Mouse (Mus musculus): ENCODE measurements at regions not wholly inside any gene's neighbourhood (a gene's known extent, or its start where the extent isn't known, plus 50 kb on each side); places are given as distances from the start of the nearest gene placed in this dataset.

DNA sequence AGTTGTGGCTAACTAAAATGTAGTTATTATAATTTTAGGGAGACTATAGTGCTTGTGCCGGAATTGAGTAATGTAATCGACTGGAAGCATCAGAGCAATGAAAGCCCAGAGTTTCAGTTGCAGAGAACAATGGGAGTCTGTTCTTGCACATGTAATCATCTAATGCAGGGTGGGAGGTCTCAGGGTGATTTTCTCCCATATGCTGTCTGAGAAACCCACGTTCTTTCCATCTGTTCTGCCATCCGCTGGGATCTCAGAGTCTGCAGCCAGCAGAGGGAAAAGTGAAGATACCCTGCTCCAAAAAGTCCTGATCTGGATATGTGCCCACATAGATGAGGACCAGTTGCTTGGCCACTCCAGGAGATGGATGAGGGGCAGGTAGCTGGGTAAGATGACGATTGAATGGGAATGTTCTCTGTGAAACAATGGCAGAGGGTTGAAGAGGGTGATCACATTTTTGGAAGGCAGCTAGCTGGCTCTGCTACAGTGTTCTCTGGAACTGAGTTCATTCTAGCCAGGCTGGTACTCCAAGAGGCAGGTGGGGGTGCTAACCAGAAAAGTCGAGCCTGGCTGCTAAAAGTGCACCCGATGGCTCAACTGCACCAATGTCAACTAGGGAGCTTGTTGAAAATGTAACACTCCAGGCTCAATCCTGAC, 180.3 kb upstream of the Ghitm start:
- TF ChIP-seq CTCF (IDR thresholded peaks at IDR 0.05; ENCODE audit: borderline replicate concordance, extremely low read depth, insufficient read depth, insufficient read length) (no peak), POLR2A (IDR thresholded peaks at IDR 0.05; ENCODE audit: borderline replicate concordance, extremely low read depth, insufficient read depth, insufficient read length, poor library complexity, severe bottlenecking) (no peak)

Measured in brain, embryonic 14.5 days (tissue).